Mouse (Mus musculus): ENCODE measurements around the gene Ank2.

The Ank2 gene

GRCm38 (mm10) chr3:127019728-127020127 lies 479.4 kb downstream of the Ank2 start:
- DNase-seq (ENCODE audit: low read depth): no peak

- DNase-seq (ENCODE audit: low read depth): no peak
Observed at GRCm38 (mm10) chr3:127019109-127019508, 480.0 kb downstream of the Ank2 start.

GRCm38 (mm10) chr3:127017523-127017922 lies 481.6 kb downstream of the Ank2 start:
- no peak for DNase-seq (ENCODE audit: low read depth)

GRCm38 (mm10) chr3:127015596-127015995 lies 483.6 kb downstream of the Ank2 start:
- DNase-seq (ENCODE audit: low read depth): no peak

- no peak for DNase-seq (ENCODE audit: low read depth)
Observed at GRCm38 (mm10) chr3:127015175-127015574, 484.0 kb downstream of the Ank2 start.

- DNase-seq (ENCODE audit: low read depth): no peak
Observed at GRCm38 (mm10) chr3:127013976-127014375, 485.2 kb downstream of the Ank2 start.

- DNase-seq (ENCODE audit: low read depth): peak; percentile 7
Observed at GRCm38 (mm10) chr3:127012525-127012924, 486.6 kb downstream of the Ank2 start.

- no peak for DNase-seq (ENCODE audit: low read depth)
Observed at GRCm38 (mm10) chr3:127005898-127006673, 493.1 kb downstream of the Ank2 start.

GRCm38 (mm10) chr3:127004860-127005633 lies 494.1 kb downstream of the Ank2 start:
- DNase-seq (ENCODE audit: low read depth): no peak

- DNase-seq (ENCODE audit: low read depth): no peak
Observed at GRCm38 (mm10) chr3:127003946-127004345, 495.2 kb downstream of the Ank2 start.

- DNase-seq (ENCODE audit: low read depth): no peak
Observed at GRCm38 (mm10) chr3:126998742-126999112, 500.4 kb downstream of the Ank2 start.

- no peak for DNase-seq (ENCODE audit: low read depth)
Observed at GRCm38 (mm10) chr3:126998008-126998741, 501.0 kb downstream of the Ank2 start.

GRCm38 (mm10) chr3:126997391-126998007 lies 501.7 kb downstream of the Ank2 start:
- no peak for DNase-seq (ENCODE audit: low read depth)

GRCm38 (mm10) chr3:126996721-126997120 lies 502.4 kb downstream of the Ank2 start:
- DNase-seq (ENCODE audit: low read depth): no peak

- no peak for DNase-seq (ENCODE audit: low read depth)
Observed at GRCm38 (mm10) chr3:126995970-126996369, 503.2 kb downstream of the Ank2 start.

GRCm38 (mm10) chr3:126994149-126994548 lies 505.0 kb downstream of the Ank2 start:
- no peak for DNase-seq (ENCODE audit: low read depth)

GRCm38 (mm10) chr3:126989936-126990335 lies 509.2 kb downstream of the Ank2 start:
- DNase-seq (ENCODE audit: low read depth): no peak

GRCm38 (mm10) chr3:126986687-126987086 lies 512.5 kb downstream of the Ank2 start:
- DNase-seq (ENCODE audit: low read depth): no peak

- DNase-seq (ENCODE audit: low read depth): no peak
Observed at GRCm38 (mm10) chr3:126982814-126983213, 516.3 kb downstream of the Ank2 start.

- DNase-seq (ENCODE audit: low read depth): no peak
Observed at GRCm38 (mm10) chr3:126981163-126981562, 518.0 kb downstream of the Ank2 start.

GRCm38 (mm10) chr3:126979635-126980034 lies 519.5 kb downstream of the Ank2 start:
- no peak for DNase-seq (ENCODE audit: low read depth)

- DNase-seq (ENCODE audit: low read depth): peak; percentile 17
Observed at GRCm38 (mm10) chr3:126978768-126979410, 520.3 kb downstream of the Ank2 start.
